Mouse (Mus musculus): ENCODE results near the gene Tnfrsf21.

Tnfrsf21 gene

GRCm38 (mm10) chr17:43130115-43130869 is 113.9 kb downstream of the Tnfrsf21 start:
- no peak for DNase-seq (ENCODE audit: low read depth, low spot score)

- no peak for DNase-seq (ENCODE audit: low read depth, low spot score)
Measured at GRCm38 (mm10) chr17:43130870-43131264, 114.5 kb downstream of the Tnfrsf21 start.

- DNase-seq (ENCODE audit: low read depth, low spot score) = no peak
Measured at GRCm38 (mm10) chr17:43132477-43132876, 116.1 kb downstream of the Tnfrsf21 start.

- no peak for DNase-seq (ENCODE audit: low read depth, low spot score)
Measured at GRCm38 (mm10) chr17:43133106-43133505, 116.8 kb downstream of the Tnfrsf21 start.

- DNase-seq (ENCODE audit: low read depth, low spot score) = no peak
Measured at GRCm38 (mm10) chr17:43134991-43135390, 118.6 kb downstream of the Tnfrsf21 start.

GRCm38 (mm10) chr17:43135398-43136265 is 119.3 kb downstream of the Tnfrsf21 start:
- no peak for DNase-seq (ENCODE audit: low read depth, low spot score)

GRCm38 (mm10) chr17:43136720-43137119 is 120.4 kb downstream of the Tnfrsf21 start:
- no peak for DNase-seq (ENCODE audit: low read depth, low spot score)

GRCm38 (mm10) chr17:43137838-43138237 is 121.5 kb downstream of the Tnfrsf21 start:
- DNase-seq (ENCODE audit: low read depth, low spot score) = no peak

- DNase-seq (ENCODE audit: low read depth, low spot score) = no peak
Measured at GRCm38 (mm10) chr17:43138356-43138755, 122.0 kb downstream of the Tnfrsf21 start.

All from CD4-positive helper T cell, adult 2 months (primary cell).